In the genomic region with DNA sequence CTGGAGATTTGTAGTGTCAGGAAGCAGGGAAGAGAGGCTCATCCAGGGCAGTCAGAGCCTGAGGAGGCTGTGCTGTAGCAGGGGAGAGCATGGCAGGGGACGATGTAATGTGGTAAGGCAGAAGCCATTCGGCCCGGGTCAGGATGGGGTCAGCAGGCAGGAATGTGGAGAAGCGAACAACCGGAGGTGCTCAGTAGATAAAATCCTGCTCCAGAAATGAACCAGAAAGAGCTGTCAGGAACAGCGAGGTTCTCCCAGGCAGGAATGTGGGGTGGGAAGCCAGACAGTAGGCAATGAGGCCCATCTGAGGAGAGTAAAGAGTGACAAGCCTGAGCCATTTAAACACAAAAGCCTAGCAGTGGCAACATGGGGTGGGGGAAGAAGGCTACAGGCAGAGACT, we compare ENCODE assay signal across 10 mouse cellular contexts.
DNase-seq lines count a peak whose midpoint lies in the region; ATAC-seq and TF ChIP-seq lines count a peak whose summit lies in the region.
"Had no signal": no experiment of that assay in that cellular context is flagged by ENCODE, and none has a peak within 500 bp of the region (broad histone marks: within the 10 kb centered on the region; RNA-seq: fewer than 3 reads in every experiment).

No protein-coding gene starts in this region.

- in situ Hi-C loops in ES-E14 (cut with MboI; ENCODE audit: low sequenced_read_pairs in 2 of 2, unreplicated experiment in 2 of 2), result no loop called here

- H3K27ac ChIP-seq in ES-E14 (ENCODE audit: insufficient read depth, low read depth, low read length, poor library complexity, severe bottlenecking), result peak overlapping the region; percentile 32; the same call in 1 of the 2 replicates
- peak overlapping the region; percentile 54; the same call in 1 of the 2 replicates for H3K27ac ChIP-seq in liver, embryonic 13.5 days

- H3K9me3 ChIP-seq in ES-E14 (ENCODE audit: control insufficient read depth, insufficient read depth, low read depth, low read length), result no peaks in the 10 kb centered on the region
- H3K9me3 ChIP-seq in liver, embryonic 13.5 days (replicated peaks), result no peaks in the 10 kb centered on the region

- peak; percentile 91 for DNase-seq in heart, adult 11 months
- no peak for DNase-seq in heart, postnatal 25 days (ENCODE audit: low spot score)
- no peak for DNase-seq in ES-E14 (ENCODE audit: low read depth, low spot score)
- peak; percentile 49 for DNase-seq in heart, postnatal 4 days
- no peak for DNase-seq in liver, embryonic 13.5 days
- DNase-seq in adipocyte (ENCODE audit: low spot score), result no peak
- DNase-seq in natural killer cell, adult 2 months (ENCODE audit: low spot score in 2 of 2), result no peak
- DNase-seq in adrenal gland, postnatal 36 days, result no peak
- DNase-seq: adrenal gland, postnatal 25 days had no signal

- intact Hi-C loops in heart, postnatal 25 days (cut with DNase I), result no loop called here

- H3K4me3 ChIP-seq in ES-E14 (ENCODE audit: insufficient read depth in 1 of 2, low read depth in 1 of 2, low read length in 2 of 2, poor library complexity in 1 of 2, severe bottlenecking in 1 of 2), result peak overlapping the region in 1 of 2 experiments; percentile 12; a peak in 1 of 4 replicates
- no peak overlapping the region for H3K4me3 ChIP-seq in liver, embryonic 13.5 days (replicated peaks)
- H3K4me3 ChIP-seq: erythroblast, embryonic 14.5 days had no signal

- H3K9ac ChIP-seq in ES-E14 (ENCODE audit: insufficient read depth, low read depth, low read length, poor library complexity, severe bottlenecking), result peak overlapping the region; percentile 31; the same call in 1 of the 2 replicates
- H3K9ac ChIP-seq in liver, embryonic 13.5 days, result no peak overlapping the region

- WGBS in liver, embryonic 13.5 days (ENCODE audit: insufficient replicate concordance), result 63% methylated on average over 6 of the region's 6 CpGs

- H3K4me1 ChIP-seq in ES-E14 (ENCODE audit: control insufficient read depth in 2 of 2, insufficient read depth in 2 of 2, low read length in 2 of 2, poor library complexity in 1 of 2), result peaks cover 33 to 40% of the 10 kb centered on the region in 2 experiments
- peaks cover 50% of the 10 kb centered on the region for H3K4me1 ChIP-seq in liver, embryonic 13.5 days (replicated peaks)

- ATAC-seq in liver, embryonic 13.5 days (ENCODE audit: low read depth), result no peak

- no peak overlapping the region for H3K4me2 ChIP-seq in liver, embryonic 13.5 days

- no peaks in the 10 kb centered on the region; the same call in 1 of the 2 replicates for H3K36me3 ChIP-seq in ES-E14 (ENCODE audit: control insufficient read depth, insufficient read depth, low read length, poor library complexity, severe bottlenecking)
- H3K36me3 ChIP-seq in liver, embryonic 13.5 days, result no peaks in the 10 kb centered on the region; the same call in 1 of the 2 replicates

- H3K27me3 ChIP-seq in liver, embryonic 13.5 days, result no peaks in the 10 kb centered on the region

TF ChIP-seq in ES-E14, 5 proteins besides CTCF, POLR2A, EP300 and RAD21:
- no peak for TF ChIP-seq CHD2 (IDR thresholded peaks at IDR 0.05; ENCODE audit: low read depth, low read length)
- no peak for TF ChIP-seq MAFK (IDR thresholded peaks at IDR 0.05; ENCODE audit: insufficient read depth, low read depth, low read length)
- TF ChIP-seq HCFC1 (IDR thresholded peaks at IDR 0.05; ENCODE audit: borderline replicate concordance, insufficient read depth, low read length), result no peak
- TF ChIP-seq ZC3H11A (IDR thresholded peaks at IDR 0.05; ENCODE audit: borderline replicate concordance, low read depth, low read length), result no peak
- TF ChIP-seq ZNF384 (IDR thresholded peaks at IDR 0.05; ENCODE audit: low read depth, low read length), result no peak

Comparison
In these comparisons a context has a peak if more than half of its experiments do, and no peak if none do; other contexts are left out.
1. DNase-seq: peak in heart, adult 11 months (single experiment) and heart, postnatal 4 days (single experiment); none in heart, postnatal 25 days (single experiment), ES-E14 (single experiment), liver, embryonic 13.5 days (single experiment), adipocyte (single experiment), natural killer cell, adult 2 months (0 of 2) and adrenal gland, postnatal 36 days (0 of 2).